Mouse (Mus musculus) lung, adult 2 months (tissue): ENCODE results near the gene Rabgef1.

Experiments used
- CTCF ChIP-seq: fragments of 200-500 bp; IDR thresholded peaks from 2 replicates; pipeline ENCODE4 v1.5.1; 2011; ENCODE audit warnings: mild to moderate bottlenecking, low read length, control low read depth; ENCODE audit not compliant: insufficient read depth
- POLR2A ChIP-seq: fragments of 200-500 bp; IDR thresholded peaks from 2 replicates; pipeline ENCODE4 v1.6.1; 2011; ENCODE audit warnings: low read depth, mild to moderate bottlenecking, control low read depth, low read length, borderline replicate concordance; ENCODE audit errors: extremely low read depth

- TF ChIP-seq CTCF (no peak), POLR2A (no peak)
These were observed 25.9 kb downstream of the Rabgef1 start for GRCm38 (mm10) chr5:130197454-130197853.
